Mouse (Mus musculus) brain, embryonic 18.5 days (tissue): ENCODE results near the gene Tnfaip8l1.

Experiments
- DNase-seq: peaks from one replicate; pipeline ENCODE4 v3.0.0-alpha.2; 2012; ENCODE audit warnings: low read depth, low spot score

Gene Tnfaip8l1

GRCm38 (mm10) chr17:56219251-56219650 lies 57.0 kb downstream of the Tnfaip8l1 start:
- DNase-seq = no peak

- no peak for DNase-seq
These were observed 57.5 kb downstream of the Tnfaip8l1 start for GRCm38 (mm10) chr17:56219805-56220204.
